Mouse (Mus musculus): Measurements from ENCODE around the gene 4930555G01Rik. TPM values are rescaled to one million over a fixed set of nuclear protein-coding genes. Genes with fewer than 3 reads are reported as not detected.
"Not testable (repeated sequence)": the region's sequence is repeated elsewhere in the genome, so short reads cannot be mapped to it uniquely, and the experiment has no call there.

The 4930555G01Rik gene
- not detected for total RNA-seq (2021)
- long read RNA-seq, experiment 1 = 0 reads
- long read RNA-seq, experiment 2 = 0 reads

DNA sequence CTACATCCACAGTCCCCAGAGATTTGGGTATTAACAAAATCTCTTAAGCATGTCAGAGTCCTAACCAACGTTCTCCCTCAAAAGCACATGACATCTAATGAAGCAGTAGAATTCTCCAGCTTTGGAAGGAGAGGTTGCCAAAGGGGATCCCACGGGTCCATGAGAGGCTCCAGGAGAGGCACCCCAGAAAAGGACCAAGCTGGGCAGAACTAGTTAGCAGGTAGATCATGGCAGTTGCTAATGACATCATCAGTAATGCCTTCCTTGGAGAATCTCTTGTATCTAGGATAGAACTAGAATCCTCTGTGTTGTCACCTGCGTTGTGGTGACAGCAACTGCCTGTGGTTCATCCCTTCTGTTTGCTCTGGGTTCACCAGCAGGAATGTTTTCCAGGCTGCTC is at the start of gene 4930555G01Rik:
Gene 4930555G01Rik (plus strand): TSS at position 301 of the 400 bp plus-strand sequence.
- DNase-seq (ENCODE audit: low spot score in 2 of 2) = not testable (repeated sequence)

GRCm38 (mm10) chr14:5015591-5015990 is 34.8 kb upstream of the 4930555G01Rik start, which contains the start of gene Gm3298:
Gene Gm3298 (plus strand): TSS chr14:5015891.
- not testable (repeated sequence) for DNase-seq (ENCODE audit: low spot score in 2 of 2)

GRCm38 (mm10) chr14:5070611-5071490 is 20.4 kb downstream of the 4930555G01Rik start, which contains the start of gene Gm8281:
Gene Gm8281 (plus strand): TSS chr14:5071040.
- DNase-seq (ENCODE audit: low spot score in 2 of 2) = not testable (repeated sequence)

Other genes with a start within 250 kb of the 4930555G01Rik start
- gene Gm3269, start 212.5 kb upstream of the 4930555G01Rik start, total RNA-seq (2021) = not detected
- not detected for gene Gm3264, start 195.1 kb upstream of the 4930555G01Rik start, total RNA-seq (2021)
- gene Gm3278, start 158.2 kb upstream of the 4930555G01Rik start, total RNA-seq (2021) = not detected
- gene Gm8297, start 66.7 kb upstream of the 4930555G01Rik start, total RNA-seq (2021) = not detected
- gene Gm3298, start 34.7 kb upstream of the 4930555G01Rik start, total RNA-seq (2021) = not detected
- not detected for gene Gm8281, start 20.4 kb downstream of the 4930555G01Rik start, total RNA-seq (2021)
- not detected for gene Gm8279, start 80.9 kb downstream of the 4930555G01Rik start, total RNA-seq (2021)
- not detected for gene Gm3317, start 113.9 kb downstream of the 4930555G01Rik start, total RNA-seq (2021)
- not detected for gene Gm8271, start 135.2 kb downstream of the 4930555G01Rik start, total RNA-seq (2021)
- not detected for gene Gm3526, start 210.0 kb downstream of the 4930555G01Rik start, total RNA-seq (2021)